Mouse (Mus musculus) heart, adult 2 months (tissue): Measurements from ENCODE around the gene Mdfic. TPM values are rescaled to one million over a fixed set of nuclear protein-coding genes. Genes with fewer than 3 reads are reported as not detected.

ENCODE experiments used
- DNase-seq, 2 experiments: peaks; one replicate each; pipeline ENCODE4 v3.0.0; 2021
- H3K27ac ChIP-seq: fragments of 200-600 bp; 2 replicates; pipeline ENCODE4 v1.8.1; 2022
- H3K27me3 ChIP-seq: fragments of 200-500 bp; 2 replicates; pipeline ENCODE4 v1.6.1; 2012; ENCODE audit warnings: mild to moderate bottlenecking, low read length, inconsistent platforms, mixed read lengths; ENCODE audit not compliant: control insufficient read depth, insufficient read depth
- H3K36me3 ChIP-seq: fragments of 200-500 bp; 2 replicates; pipeline ENCODE4 v1.6.1; 2012; ENCODE audit warnings: low read length, inconsistent platforms; ENCODE audit not compliant: control insufficient read depth, insufficient read depth
- H3K4me1 ChIP-seq: fragments of 200-500 bp; 2 replicates; pipeline ENCODE4 v1.6.1; 2011; ENCODE audit warnings: low read length; ENCODE audit not compliant: control insufficient read depth, insufficient read depth
- H3K4me3 ChIP-seq: fragments of 200-600 bp; 2 replicates; pipeline ENCODE4 v1.8.1; 2022
- H3K79me2 ChIP-seq: fragments of 200-500 bp; replicated peaks from 2 replicates; pipeline ENCODE4 v1.6.1; 2012; ENCODE audit warnings: mild to moderate bottlenecking, inconsistent platforms, low read length, moderate library complexity, mixed read lengths; ENCODE audit not compliant: control insufficient read depth, insufficient read depth
- H3K9ac ChIP-seq: fragments of 200-500 bp; 2 replicates; pipeline ENCODE4 v1.6.1; 2012; ENCODE audit warnings: low read depth, mild to moderate bottlenecking, control low read depth, inconsistent platforms, low read length, mixed read lengths
- CTCF ChIP-seq: fragments of 200-600 bp; IDR thresholded peaks from 2 replicates; pipeline ENCODE4 v1.8.1; 2022; ENCODE audit warnings: antibody characterized with exemption, mild to moderate bottlenecking, moderate library complexity
- EP300 ChIP-seq: fragments of 200-500 bp; IDR thresholded peaks from 2 replicates; pipeline ENCODE4 v1.6.1; 2011; ENCODE audit warnings: low read depth, low read length, control low read depth; ENCODE audit not compliant: insufficient read depth
- POLR2A ChIP-seq: fragments of 200-500 bp; IDR thresholded peaks from 2 replicates; pipeline ENCODE4 v1.6.1; 2011; ENCODE audit warnings: mild to moderate bottlenecking, low read depth, low read length, control low read depth; ENCODE audit not compliant: insufficient read depth
- WGBS: fragments of 180-500 bp; shearing (Covaris S2); methylation state at CpG from one replicate; pipeline ENCODE4 v1.1.7; 2018; 5-methylcytosine and 5-hydroxymethylcytosine counted together
- intact Hi-C: fragments of 180-260 bp; cut with DNase I; formaldehyde crosslinking; loops from one replicate; pipeline ENCODE4 v1.15.1; 2025
- polyA plus RNA-seq: library from polyadenylated mRNA; depleted of rRNA; stranded (reverse); fragments of >200 nt; gene quantifications from 2 replicates; pipeline ENCODE4 v1.2.3, GENCODE M21; 2012
- total RNA-seq, 2 experiments: library from RNA; stranded (reverse); gene quantifications; 2 replicates each; pipeline ENCODE4 v1.2.3; 2021

The Mdfic gene
- total and polyA plus RNA-seq, 3 experiments, result 5.3 to 15.3 (median 14.5) TPM

DNA sequence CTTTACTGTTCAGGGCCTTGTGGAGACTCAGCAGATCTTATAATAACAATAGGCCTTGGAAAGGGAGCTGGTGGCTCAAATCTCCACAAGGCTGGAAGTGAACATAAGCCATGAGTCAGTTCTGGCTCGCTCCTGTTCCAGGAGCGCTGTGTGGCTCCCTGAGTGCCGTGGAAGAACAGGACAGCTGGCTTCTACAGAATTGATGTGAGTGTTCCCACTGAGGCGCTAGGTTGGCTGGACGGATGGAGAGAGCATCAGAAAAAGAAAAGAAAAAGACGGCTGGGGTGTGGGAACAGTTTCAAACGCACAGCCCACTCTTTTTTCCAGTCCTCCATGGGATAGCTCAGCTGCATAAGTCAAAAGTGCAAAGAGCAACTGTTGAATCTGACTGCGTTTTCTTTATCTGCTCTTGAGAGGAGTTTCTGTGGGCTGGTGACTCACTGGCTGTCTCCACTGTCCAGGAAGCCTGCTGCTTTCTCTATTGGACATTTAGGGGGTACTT lies 22.9 kb downstream of the Mdfic start:
- peak in 1 of 2 experiments; percentile 63 for DNase-seq
- TF ChIP-seq POLR2A (0 out of 2 replicates have a peak, but pooled peaks have one; percentile 12), EP300 (0 out of 2 replicates have a peak, but pooled peaks have one; percentile 21), CTCF (no peak)
- peaks cover 37% of the 10 kb centered on the region for H3K36me3 ChIP-seq
- intact Hi-C loops, result loop anchor here (2.0 kb wide), 1 partner anchor 17 kb away; no protein-coding TSS in a partner anchor
- peaks cover 14% of the 10 kb centered on the region for H3K4me1 ChIP-seq
- 29% methylated on average over 8 of the region's 8 CpGs for WGBS
- no peaks in the 10 kb centered on the region for H3K27me3 ChIP-seq
- no peak overlapping the region for H3K4me3 ChIP-seq
- H3K79me2 ChIP-seq, result 0 out of 2 replicates have a peak, but pooled peaks cover 2% of the 10 kb centered on the region
- peak overlapping the region; percentile 6; the same call in 1 of the 2 replicates for H3K9ac ChIP-seq
- H3K27ac ChIP-seq, result peak overlapping the region; percentile 59

- intact Hi-C loops, result loop anchor here (2.0 kb wide), 1 partner anchor 17 kb away; no protein-coding TSS in a partner anchor
- TF ChIP-seq EP300 (no peak), POLR2A (no peak), CTCF (no peak)
- no peak for DNase-seq
- peak overlapping the region; percentile 59 for H3K27ac ChIP-seq
- WGBS, result 29% methylated on average over 6 of the region's 6 CpGs
- H3K79me2 ChIP-seq, result no peaks in the 10 kb centered on the region
- H3K4me3 ChIP-seq, result no peak overlapping the region
- H3K4me1 ChIP-seq, result peaks cover 13% of the 10 kb centered on the region
- H3K36me3 ChIP-seq, result peaks cover 34% of the 10 kb centered on the region
- no peaks in the 10 kb centered on the region for H3K27me3 ChIP-seq
- no peak overlapping the region for H3K9ac ChIP-seq
These were observed 23.3 kb downstream of the Mdfic start for GRCm38 (mm10) chr6:15743793-15744192.

DNA sequence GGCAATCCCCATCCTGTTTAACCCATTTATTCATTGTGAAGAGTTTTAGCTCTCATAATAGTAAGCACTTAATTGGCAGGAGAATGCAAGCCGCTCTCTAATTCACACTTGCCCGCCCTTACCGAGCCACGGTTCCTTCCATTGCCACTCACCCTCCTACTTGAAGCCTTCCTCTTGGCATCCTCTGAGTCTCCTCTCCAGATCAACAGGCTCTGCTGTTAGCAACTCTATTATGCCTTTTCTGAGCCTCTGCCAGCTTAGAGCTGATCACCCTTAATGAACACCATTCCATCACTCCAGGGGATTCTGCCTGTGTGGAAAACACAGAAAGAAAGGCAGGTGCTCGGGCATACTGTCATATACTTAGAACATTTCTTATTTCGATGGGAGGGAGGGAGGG lies 24.9 kb downstream of the Mdfic start:
- Histone ChIP-seq H3K27ac (peak overlapping the region; percentile 53), H3K4me3 (no peak overlapping the region)
- WGBS, result 66% methylated on average over 6 of the region's 6 CpGs

DNA sequence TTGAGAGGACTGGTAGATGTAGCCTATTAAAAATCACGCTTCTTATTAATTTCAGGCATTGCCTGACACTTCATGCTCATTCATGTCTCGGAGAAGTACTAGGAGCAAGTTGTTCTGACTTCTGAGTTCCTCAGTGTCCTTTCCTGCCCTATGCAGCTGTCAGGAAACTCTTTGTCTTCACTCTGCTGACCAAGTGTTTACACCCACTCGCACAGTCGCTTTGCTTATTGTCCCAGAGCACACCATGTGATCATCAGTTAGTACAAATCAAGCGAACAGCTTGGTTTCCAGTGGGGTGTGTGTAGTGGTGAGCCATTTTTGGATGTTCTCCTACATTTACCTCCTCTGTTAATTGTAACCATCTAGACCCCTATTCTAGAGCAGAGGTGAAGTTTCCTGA lies 25.4 kb downstream of the Mdfic start:
- no peak overlapping the region for H3K4me3 ChIP-seq
- H3K4me1 ChIP-seq, result peaks cover 11% of the 10 kb centered on the region
- no peaks in the 10 kb centered on the region for H3K27me3 ChIP-seq
- H3K36me3 ChIP-seq, result peaks cover 35% of the 10 kb centered on the region
- peak in 1 of 2 experiments; percentile 42 for DNase-seq
- intact Hi-C loops, result loop anchor here (2.0 kb wide), 1 partner anchor 25 kb away; the partner anchor contains the start of gene Mdfic
- TF ChIP-seq POLR2A (peak; percentile 53; the same call in 1 of the 2 replicates), CTCF (no peak), EP300 (peak; percentile 78; the same call in 1 of the 2 replicates)
- H3K27ac ChIP-seq, result peak overlapping the region; percentile 57
- 40% methylated on average over 5 of the region's 5 CpGs for WGBS
- no peak overlapping the region for H3K9ac ChIP-seq
- peaks cover 2% of the 10 kb centered on the region; the same call in 1 of the 2 replicates for H3K79me2 ChIP-seq

More for the DNA sequence above, 24.9 kb downstream of the Mdfic start:
- Histone ChIP-seq H3K79me2 (peaks cover 2% of the 10 kb centered on the region; the same call in 1 of the 2 replicates), H3K36me3 (peaks cover 35% of the 10 kb centered on the region), H3K9ac (no peak overlapping the region), H3K27me3 (no peaks in the 10 kb centered on the region), H3K4me1 (peaks cover 11% of the 10 kb centered on the region)
- no peak for DNase-seq
- TF ChIP-seq POLR2A, result no peak
- TF ChIP-seq CTCF, result no peak
- TF ChIP-seq EP300, result no peak
- intact Hi-C loops, result no loop called here

DNA sequence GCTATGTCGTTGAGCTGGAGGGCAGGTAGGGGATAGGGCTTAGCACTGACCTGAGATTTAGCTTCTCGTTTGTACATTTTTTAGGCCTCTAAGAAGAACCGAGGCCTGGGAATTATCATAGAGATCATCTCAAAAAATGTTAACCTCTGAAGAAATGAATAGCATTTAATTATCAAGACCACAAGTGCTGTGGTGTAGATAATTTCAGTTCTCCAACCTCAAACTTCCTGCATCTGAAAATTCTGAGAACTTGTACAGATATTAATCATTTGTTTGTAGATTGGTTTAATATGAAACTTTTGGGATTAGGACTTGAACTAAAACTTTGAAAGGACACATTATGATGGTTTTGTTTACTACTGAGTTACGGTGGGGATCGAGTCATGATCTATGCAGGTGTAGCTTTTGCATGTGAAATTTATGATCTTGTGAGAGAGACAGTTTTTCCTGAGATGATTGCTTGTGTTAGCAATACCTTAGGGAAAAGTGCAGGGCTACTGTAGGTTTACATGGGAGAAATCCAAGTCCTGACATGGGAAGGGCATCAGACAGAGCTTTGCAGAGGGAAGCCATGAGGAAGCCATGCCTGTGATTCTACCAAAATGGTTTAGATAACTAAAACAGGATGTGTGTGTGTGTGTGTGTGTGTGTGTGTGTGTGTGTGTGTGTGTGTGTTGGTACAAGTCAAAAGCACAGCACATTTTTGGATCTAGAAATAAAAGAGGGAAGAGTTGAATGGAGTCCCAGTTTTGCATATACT lies 27.1 kb downstream of the Mdfic start:
- DNase-seq, result no peak
- H3K4me3 ChIP-seq, result no peak overlapping the region
- no peak overlapping the region for H3K9ac ChIP-seq
- peaks cover 2% of the 10 kb centered on the region; the same call in 1 of the 2 replicates for H3K79me2 ChIP-seq
- intact Hi-C loops, result loop anchor here (2.0 kb wide), 1 partner anchor 27 kb away; the partner anchor contains the start of gene Mdfic
- TF ChIP-seq CTCF (no peak), POLR2A (no peak), EP300 (no peak)
- 93% methylated on average over 5 of the region's 5 CpGs for WGBS
- H3K4me1 ChIP-seq, result peaks cover 12% of the 10 kb centered on the region
- peaks cover 30% of the 10 kb centered on the region for H3K36me3 ChIP-seq
- H3K27ac ChIP-seq, result no peak overlapping the region
- no peaks in the 10 kb centered on the region for H3K27me3 ChIP-seq

- H3K79me2 ChIP-seq, result peaks cover 2% of the 10 kb centered on the region; the same call in 1 of the 2 replicates
- TF ChIP-seq CTCF, result no peak
- no peak for TF ChIP-seq EP300
- no peak for TF ChIP-seq POLR2A
- no peak overlapping the region for H3K9ac ChIP-seq
- no peaks in the 10 kb centered on the region for H3K27me3 ChIP-seq
- H3K4me3 ChIP-seq, result no peak overlapping the region
- DNase-seq, result no peak
- intact Hi-C loops, result no loop called here
- peaks cover 12% of the 10 kb centered on the region for H3K4me1 ChIP-seq
- no peak overlapping the region for H3K27ac ChIP-seq
- peaks cover 27% of the 10 kb centered on the region for H3K36me3 ChIP-seq
- WGBS, result 83% methylated on average over 1 of the region's 1 CpGs
These were observed 27.8 kb downstream of the Mdfic start for GRCm38 (mm10) chr6:15748236-15748635.
